Mouse (Mus musculus) embryonic facial prominence, embryonic 13.5 days (tissue): ENCODE results near the gene Lgals7. TPM values are rescaled to one million over a fixed set of nuclear protein-coding genes. Genes with fewer than 3 reads are reported as not detected.
"Not testable (repeated sequence)": the region's sequence is repeated elsewhere in the genome, so short reads cannot be mapped to it uniquely, and the experiment has no call there.

Source experiments
- ATAC-seq: fragments of 200-750 bp; cut with Nextera tagmentation; 2 replicates; pipeline ENCODE4 v1.8.0; 2017; ENCODE audit warnings: low read depth; ENCODE audit not compliant: insufficient number of reproducible peaks, insufficient read depth, low FRiP score, low TSS enrichment
- H3K27ac ChIP-seq: fragments of 300-500 bp; sonication (generic); 2 replicates; pipeline ENCODE4 v1.5.1; 2015; ENCODE audit warnings: moderate library complexity, mild to moderate bottlenecking, inconsistent platforms
- H3K27me3 ChIP-seq: fragments of 300-500 bp; sonication (generic); 2 replicates; pipeline ENCODE4 v1.6.1; 2015; ENCODE audit warnings: mild to moderate bottlenecking, inconsistent platforms
- H3K36me3 ChIP-seq: fragments of 300-500 bp; sonication (generic); 2 replicates; pipeline ENCODE4 v1.6.1; 2015; ENCODE audit warnings: mild to moderate bottlenecking, inconsistent platforms
- H3K4me1 ChIP-seq: fragments of 300-500 bp; sonication (generic); 2 replicates; pipeline ENCODE4 v1.6.1; 2015; ENCODE audit warnings: inconsistent platforms
- H3K4me2 ChIP-seq: fragments of 300-500 bp; sonication (generic); 2 replicates; pipeline ENCODE4 v1.6.1; 2015; ENCODE audit warnings: moderate library complexity, mild to moderate bottlenecking, inconsistent platforms
- H3K4me3 ChIP-seq: fragments of 300-500 bp; sonication (generic); 2 replicates; pipeline ENCODE4 v1.5.1; 2015; ENCODE audit warnings: mild to moderate bottlenecking, inconsistent platforms
- H3K9ac ChIP-seq: fragments of 300-500 bp; sonication (generic); 2 replicates; pipeline ENCODE4 v1.6.1; 2015; ENCODE audit warnings: mild to moderate bottlenecking, inconsistent platforms
- H3K9me3 ChIP-seq: fragments of 300-500 bp; sonication (generic); 2 replicates; pipeline ENCODE4 v1.6.1; 2016; ENCODE audit warnings: inconsistent platforms
- WGBS: fragments of 180-500 bp; shearing (Covaris S2); methylation state at CpG from one replicate; pipeline ENCODE4 v1.1.7; 2015; ENCODE audit warnings: mixed read lengths; 5-methylcytosine and 5-hydroxymethylcytosine counted together
- polyA plus RNA-seq: library from polyadenylated mRNA; unstranded; fragments of >200 nt; fragmentation: Nextera tagmentation; extraction: Ambion mirVana; gene quantifications from 2 replicates; pipeline ENCODE4 v1.2.1, GENCODE M21; 2015

The Lgals7 gene
- polyA plus RNA-seq, 1 experiment from 2014 or later = 29.4 TPM

DNA sequence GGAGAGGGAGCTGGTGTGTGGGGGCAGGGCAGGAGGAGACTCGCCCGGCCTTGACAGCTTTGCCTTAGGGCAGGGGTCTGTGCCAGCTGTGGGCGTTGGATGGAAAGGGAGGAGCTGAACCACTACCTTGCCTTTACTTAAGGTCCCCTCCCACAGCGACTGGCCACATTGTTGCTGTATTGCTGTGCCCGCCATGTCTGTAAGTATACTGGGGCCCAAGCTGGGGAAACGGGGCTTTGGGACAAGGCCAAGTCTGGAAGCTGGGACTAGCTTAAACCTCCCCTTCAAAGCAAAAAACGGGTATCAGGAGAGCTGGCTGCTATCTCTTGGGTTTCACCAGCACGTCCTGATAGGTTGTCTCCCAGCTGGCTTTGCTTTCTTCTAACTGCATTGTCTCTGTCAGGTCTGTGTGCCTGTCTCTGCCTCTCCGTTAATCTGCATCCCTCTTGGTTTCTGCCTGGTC lies 666 bp downstream of the Lgals7 start:
- H3K9me3 ChIP-seq = no peaks in the 10 kb centered on the region
- H3K27me3 ChIP-seq = no peaks in the 10 kb centered on the region
- no peak for ATAC-seq
- H3K9ac ChIP-seq = peak overlapping the region; percentile 44; the same call in 1 of the 2 replicates
- peak overlapping the region; percentile 74 for H3K27ac ChIP-seq
- H3K36me3 ChIP-seq = no peaks in the 10 kb centered on the region
- peak overlapping the region; percentile 18 for H3K4me3 ChIP-seq
- 32% methylated on average over 9 of the region's 9 CpGs for WGBS
- H3K4me2 ChIP-seq = peak overlapping the region; percentile 59
- H3K4me1 ChIP-seq = peaks cover 39% of the 10 kb centered on the region

DNA sequence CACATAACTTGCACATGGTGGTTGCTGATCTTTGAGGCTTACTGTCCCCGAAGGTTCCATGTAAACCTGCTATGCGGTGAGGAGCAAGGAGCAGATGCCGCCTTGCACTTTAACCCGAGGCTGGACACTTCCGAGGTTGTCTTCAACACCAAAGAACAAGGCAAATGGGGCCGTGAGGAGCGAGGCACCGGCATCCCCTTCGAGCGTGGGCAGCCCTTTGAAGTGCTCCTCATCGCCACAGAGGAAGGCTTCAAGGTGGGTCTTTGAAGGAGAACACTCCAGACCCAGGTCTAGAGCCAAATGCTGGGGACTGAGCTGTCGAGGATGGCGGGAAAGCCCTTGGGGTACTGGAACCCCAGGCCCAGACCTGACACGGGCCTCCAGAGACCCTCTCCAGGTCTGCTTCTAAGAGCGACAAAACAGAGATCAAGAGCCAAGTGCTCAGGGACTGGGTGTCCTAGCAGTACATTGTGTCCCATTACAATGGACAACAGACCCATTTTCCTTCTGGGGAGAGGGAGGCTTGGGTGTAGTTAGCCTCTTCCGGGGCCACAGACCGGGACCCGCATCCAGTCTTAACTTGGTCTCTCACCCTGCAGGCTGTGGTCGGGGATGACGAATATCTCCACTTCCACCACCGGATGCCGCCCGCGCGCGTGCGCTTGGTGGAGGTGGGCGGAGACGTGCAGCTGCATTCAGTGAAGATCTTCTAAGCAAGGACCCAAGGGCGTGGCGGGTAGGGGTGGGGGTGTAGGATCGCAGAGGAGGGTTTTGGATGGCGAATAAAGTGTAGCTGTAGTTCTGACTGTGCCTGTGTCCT lies 2.0 kb downstream of the Lgals7 start:
- no peaks in the 10 kb centered on the region for H3K9me3 ChIP-seq
- peak overlapping the region; percentile 59 for H3K4me2 ChIP-seq
- H3K9ac ChIP-seq = peak overlapping the region; percentile 55
- peak; percentile 39; the same call in 1 of the 2 replicates for ATAC-seq
- H3K36me3 ChIP-seq = no peaks in the 10 kb centered on the region
- H3K4me1 ChIP-seq = peaks cover 39% of the 10 kb centered on the region
- H3K27ac ChIP-seq = peak overlapping the region; percentile 74
- H3K4me3 ChIP-seq = peak overlapping the region; percentile 30
- no peaks in the 10 kb centered on the region for H3K27me3 ChIP-seq
- 41% methylated on average over 33 of the region's 33 CpGs for WGBS

DNA sequence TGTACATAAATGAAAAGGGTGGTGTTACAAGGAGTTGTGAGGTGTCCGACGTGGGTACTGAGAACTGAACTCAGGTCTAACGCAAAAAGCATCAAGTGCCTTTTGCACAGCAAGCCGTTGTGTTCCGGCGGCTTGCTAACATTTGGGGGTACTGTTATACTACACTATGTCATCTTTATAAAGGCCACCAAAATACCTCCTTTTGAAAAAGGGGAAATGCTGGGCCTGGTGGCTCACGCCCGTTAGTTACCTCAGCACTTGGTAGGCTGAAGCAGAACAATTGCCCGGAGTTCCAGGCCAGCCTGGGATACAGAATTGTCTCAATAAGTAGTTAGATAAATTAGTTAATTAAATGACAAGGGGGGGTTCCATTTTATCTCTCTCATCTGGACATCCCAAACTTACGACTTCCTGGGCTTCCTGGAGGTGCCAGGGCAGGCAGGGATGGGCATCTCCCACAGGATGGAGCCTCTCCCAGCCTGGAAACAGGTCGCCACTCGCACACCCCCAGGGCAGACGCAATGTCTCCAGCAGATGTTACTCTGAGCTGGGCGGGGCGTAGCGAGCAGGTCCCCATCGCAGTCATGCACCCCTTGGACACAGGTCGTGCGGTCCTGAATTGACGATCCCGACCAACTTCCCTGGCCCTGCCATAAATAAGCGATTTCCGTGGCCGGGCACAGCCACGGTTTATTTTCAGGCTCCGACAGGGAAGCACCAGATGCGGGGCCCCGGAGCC lies 3.3 kb downstream of the Lgals7 start:
- no peaks in the 10 kb centered on the region for H3K36me3 ChIP-seq
- H3K4me2 ChIP-seq = no peak overlapping the region
- H3K4me1 ChIP-seq = peaks cover 39% of the 10 kb centered on the region
- 89% methylated on average over 28 of the region's 28 CpGs for WGBS
- no peak overlapping the region for H3K27ac ChIP-seq
- 0 out of 2 replicates have a peak, but pooled peaks have one; percentile 52 for ATAC-seq
- no peaks in the 10 kb centered on the region for H3K9me3 ChIP-seq
- no peak overlapping the region for H3K4me3 ChIP-seq
- no peak overlapping the region for H3K9ac ChIP-seq
- no peaks in the 10 kb centered on the region for H3K27me3 ChIP-seq

DNA sequence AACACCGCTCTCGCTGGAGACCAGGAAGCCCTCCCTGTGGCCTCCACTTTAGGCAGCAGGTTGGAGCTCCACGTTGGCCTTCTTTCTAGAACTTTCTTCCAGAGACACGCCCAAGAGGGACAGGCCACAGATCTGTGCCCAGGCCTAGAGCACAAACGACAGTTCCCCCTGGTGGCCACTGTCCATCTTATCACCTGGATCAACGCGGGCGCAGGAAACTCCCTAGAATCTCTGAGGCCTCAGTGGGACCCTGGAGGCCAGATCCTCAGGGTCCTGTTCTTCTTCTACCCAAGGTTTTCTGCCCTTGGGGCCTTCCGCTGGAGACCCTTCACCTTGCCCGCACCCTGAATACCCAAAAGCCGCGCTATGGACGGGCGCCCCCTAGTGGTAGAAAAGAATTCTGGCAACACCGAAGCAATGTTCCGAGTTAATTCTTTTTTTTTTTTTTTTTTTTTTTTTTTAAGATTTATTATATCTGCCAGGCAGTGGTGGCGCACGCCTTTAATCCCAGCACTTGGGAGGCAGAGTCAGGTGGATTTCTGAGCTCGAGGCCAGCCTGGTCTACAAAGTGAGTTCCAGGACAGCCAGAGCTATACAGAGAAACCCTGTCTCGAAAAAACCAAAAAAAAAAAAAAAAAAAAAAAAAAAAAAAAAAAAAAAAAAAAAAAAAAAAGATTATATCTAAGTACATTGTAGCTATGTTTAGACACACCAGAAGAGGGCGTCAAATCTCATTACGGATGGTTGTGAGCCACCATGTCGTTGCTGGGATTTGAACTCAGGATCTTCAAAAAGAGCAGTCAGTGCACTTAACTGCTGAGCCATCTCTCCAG lies 4.1 kb downstream of the Lgals7 start:
- not testable (repeated sequence) for H3K27me3 ChIP-seq, ATAC-seq, H3K4me3 ChIP-seq, H3K9ac ChIP-seq, H3K9me3 ChIP-seq, H3K27ac ChIP-seq, H3K36me3 ChIP-seq
- H3K4me2 ChIP-seq = peak overlapping the region; percentile 28; the same call in 1 of the 2 replicates
- 30% methylated on average over 23 of the region's 23 CpGs for WGBS
- H3K4me1 ChIP-seq = peaks cover 39% of the 10 kb centered on the region

DNA sequence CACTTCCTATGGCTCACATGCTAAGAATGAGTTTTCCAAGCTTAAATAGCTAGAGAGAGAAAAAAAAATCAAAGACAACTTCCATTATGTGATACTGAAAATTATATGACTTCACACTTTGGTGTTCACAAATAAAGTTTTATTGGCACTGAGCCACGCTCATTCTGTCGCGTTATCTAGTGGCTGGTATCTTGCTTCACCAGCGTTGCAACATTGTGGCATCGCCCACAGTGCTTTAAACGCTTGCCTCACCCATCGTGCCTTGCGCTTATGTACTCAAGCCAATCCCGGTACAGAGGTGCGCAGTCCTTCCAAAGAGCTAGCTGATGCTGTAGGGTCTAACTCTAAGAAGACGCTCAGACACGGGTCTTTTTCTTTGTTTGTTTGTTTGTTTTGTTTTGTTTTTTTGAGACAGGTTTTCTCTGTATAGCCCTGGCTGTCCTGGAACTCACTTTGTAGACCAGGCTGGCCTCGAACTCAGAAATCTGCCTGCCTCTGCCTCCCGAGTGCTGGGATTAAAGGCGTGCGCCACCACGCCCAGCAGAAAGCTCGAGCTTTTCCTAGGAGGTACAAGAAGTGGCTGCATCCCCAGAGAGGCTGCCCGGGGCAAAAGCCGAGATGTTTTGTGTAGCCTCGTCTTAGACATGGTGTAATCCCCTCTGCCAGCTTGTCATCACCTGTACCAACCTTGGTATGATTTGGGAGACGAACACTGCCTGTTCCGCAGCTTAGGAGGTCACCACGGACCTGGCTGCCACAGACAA lies 7.4 kb downstream of the Lgals7 start:
- no peak for ATAC-seq
- H3K4me3 ChIP-seq = no peak overlapping the region
- H3K27me3 ChIP-seq = no peaks in the 10 kb centered on the region

DNA sequence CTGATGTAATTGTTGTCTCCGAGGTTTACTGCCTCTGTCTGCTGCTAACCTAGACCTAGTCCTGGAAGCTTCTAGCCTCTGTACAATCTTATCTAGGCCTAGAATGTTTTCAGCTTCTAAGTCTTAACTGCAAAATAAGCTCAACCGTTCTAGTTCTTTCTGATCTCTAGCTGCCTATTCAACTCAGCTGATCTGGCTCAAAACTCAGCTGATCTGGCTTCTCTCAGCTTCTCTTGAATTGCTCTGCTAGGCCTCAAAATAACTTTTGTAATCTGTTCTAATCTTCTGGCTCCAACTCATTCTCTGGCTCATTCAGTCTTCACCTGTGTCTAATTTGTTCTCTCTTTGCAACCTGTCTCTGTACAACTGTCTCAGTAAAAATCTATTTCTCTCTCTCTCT lies 10.9 kb downstream of the Lgals7 start:
- Histone ChIP-seq H3K4me1 (0 out of 2 replicates have a peak, but pooled peaks cover 4% of the 10 kb centered on the region), H3K4me3 (no peak overlapping the region), H3K36me3 (no peaks in the 10 kb centered on the region), H3K9me3 (no peaks in the 10 kb centered on the region), H3K27me3 (no peaks in the 10 kb centered on the region), H3K9ac (no peak overlapping the region), H3K27ac (no peak overlapping the region), H3K4me2 (no peak overlapping the region)
- ATAC-seq = no peak
- 54% methylated on average over 2 of the region's 2 CpGs for WGBS

More for the DNA sequence above, 7.4 kb downstream of the Lgals7 start:
- 87% methylated on average over 24 of the region's 24 CpGs for WGBS
- peaks cover 14% of the 10 kb centered on the region for H3K4me1 ChIP-seq
- no peak overlapping the region for H3K9ac ChIP-seq
- H3K36me3 ChIP-seq = no peaks in the 10 kb centered on the region
- H3K4me2 ChIP-seq = no peak overlapping the region
- no peaks in the 10 kb centered on the region for H3K9me3 ChIP-seq
- no peak overlapping the region for H3K27ac ChIP-seq

DNA sequence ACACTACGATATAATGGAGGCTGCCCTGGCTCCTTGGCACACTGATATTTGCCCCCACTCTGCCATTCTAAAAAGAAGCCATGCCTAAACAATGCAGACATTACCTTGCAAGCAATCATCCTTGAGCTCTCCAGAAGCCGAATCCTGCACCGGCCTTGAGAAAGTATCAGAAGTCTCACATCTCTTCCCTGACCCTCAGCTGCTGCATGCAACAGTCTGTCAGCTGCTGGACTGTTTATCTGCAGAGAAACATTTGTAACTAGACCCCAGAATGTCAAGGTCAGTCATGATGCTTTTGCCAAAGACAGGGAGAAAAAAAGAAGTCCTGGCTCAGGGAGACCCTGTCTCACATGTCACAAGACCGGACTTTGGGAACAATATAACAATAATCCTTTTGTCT lies 12.4 kb downstream of the Lgals7 start:
- Histone ChIP-seq H3K4me2 (no peak overlapping the region), H3K9me3 (no peaks in the 10 kb centered on the region), H3K4me3 (no peak overlapping the region), H3K36me3 (no peaks in the 10 kb centered on the region), H3K9ac (no peak overlapping the region), H3K4me1 (0 out of 2 replicates have a peak, but pooled peaks cover 4% of the 10 kb centered on the region), H3K27me3 (no peaks in the 10 kb centered on the region), H3K27ac (no peak overlapping the region)
- ATAC-seq = no peak
- WGBS = 68% methylated on average over 4 of the region's 4 CpGs

DNA sequence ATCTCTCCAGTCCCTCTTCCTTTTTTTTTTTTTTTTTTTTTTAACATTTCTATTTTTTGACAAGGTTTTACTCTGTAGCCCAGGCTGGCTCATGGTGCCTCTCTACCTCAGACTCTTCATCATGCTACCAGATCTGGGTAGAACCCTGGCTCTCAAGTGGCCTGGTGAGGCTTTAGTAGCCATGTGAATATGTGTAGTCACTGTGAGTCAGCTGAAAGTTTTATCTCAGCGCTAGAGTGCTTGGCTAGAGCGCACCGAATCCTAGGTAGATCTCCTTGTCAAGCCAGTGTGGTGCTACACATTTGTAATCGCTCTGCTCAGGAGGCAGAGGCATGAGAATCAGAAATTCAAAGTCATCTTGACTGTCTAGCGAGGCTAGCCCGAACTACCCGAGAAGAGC lies 13.5 kb downstream of the Lgals7 start:
- Histone ChIP-seq H3K4me3 (no peak overlapping the region), H3K4me2 (no peak overlapping the region), H3K9me3 (no peaks in the 10 kb centered on the region), H3K9ac (no peak overlapping the region), H3K27ac (no peak overlapping the region), H3K36me3 (no peaks in the 10 kb centered on the region), H3K4me1 (0 out of 2 replicates have a peak, but pooled peaks cover 4% of the 10 kb centered on the region), H3K27me3 (no peaks in the 10 kb centered on the region)
- 85% methylated on average over 7 of the region's 7 CpGs for WGBS
- ATAC-seq = no peak

DNA sequence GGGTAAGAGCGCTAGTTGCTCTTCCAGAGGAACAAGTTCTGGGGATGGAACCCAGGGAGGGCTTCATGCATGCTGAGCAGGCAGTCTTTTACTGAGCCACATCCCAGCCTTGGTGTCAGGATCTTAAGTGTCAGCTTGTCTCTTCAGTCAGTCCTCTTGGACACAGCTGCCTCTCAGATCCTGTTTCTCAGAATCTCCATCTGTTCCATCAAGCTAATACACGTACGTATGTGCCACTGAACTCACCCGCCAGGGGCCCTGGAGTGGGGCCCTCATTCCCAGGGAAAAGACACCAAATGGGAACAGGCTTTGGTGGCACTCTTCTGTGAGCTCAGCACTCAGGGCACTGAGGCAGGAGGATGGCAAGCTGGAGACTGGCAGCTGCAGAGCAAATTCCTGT lies 14.2 kb downstream of the Lgals7 start:
- ATAC-seq = no peak
- no peak overlapping the region for H3K27ac ChIP-seq
- H3K9ac ChIP-seq = no peak overlapping the region
- no peaks in the 10 kb centered on the region for H3K36me3 ChIP-seq
- no peaks in the 10 kb centered on the region for H3K27me3 ChIP-seq
- no peak overlapping the region for H3K4me2 ChIP-seq
- 68% methylated on average over 4 of the region's 4 CpGs for WGBS
- H3K4me3 ChIP-seq = no peak overlapping the region
- H3K9me3 ChIP-seq = no peaks in the 10 kb centered on the region
- H3K4me1 ChIP-seq = 0 out of 2 replicates have a peak, but pooled peaks cover 4% of the 10 kb centered on the region

DNA sequence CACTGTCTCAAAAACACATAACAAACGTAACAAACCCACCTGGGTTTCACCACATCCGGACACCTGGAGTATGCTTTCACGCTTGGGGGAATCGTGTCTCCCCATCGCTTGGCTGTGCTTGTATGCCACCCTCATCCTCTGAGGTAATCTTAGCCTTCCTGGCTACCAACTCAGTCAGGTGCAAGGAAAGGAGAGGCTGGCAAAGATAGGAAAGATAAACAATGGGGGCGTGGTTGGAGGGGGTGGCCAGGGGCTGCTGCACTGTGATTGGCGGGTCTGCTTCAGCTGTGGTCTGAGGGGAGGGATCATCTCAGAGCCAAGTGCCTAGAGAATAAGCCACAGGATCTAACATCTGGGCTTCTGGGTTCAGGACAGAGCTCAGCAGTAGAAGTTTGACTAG lies 16.0 kb downstream of the Lgals7 start:
- H3K36me3 ChIP-seq = no peaks in the 10 kb centered on the region
- H3K27me3 ChIP-seq = no peaks in the 10 kb centered on the region
- no peaks in the 10 kb centered on the region for H3K4me1 ChIP-seq
- H3K4me2 ChIP-seq = no peak overlapping the region
- H3K9me3 ChIP-seq = no peaks in the 10 kb centered on the region
- ATAC-seq = no peak
- no peak overlapping the region for H3K27ac ChIP-seq
- 79% methylated on average over 7 of the region's 7 CpGs for WGBS
- H3K4me3 ChIP-seq = no peak overlapping the region
- no peak overlapping the region; the same call in 1 of the 2 replicates for H3K9ac ChIP-seq
